Mouse (Mus musculus) embryonic facial prominence, embryonic 14.5 days (tissue): ENCODE measurements around the gene Tiam2. TPM values are rescaled to one million over a fixed set of nuclear protein-coding genes. Genes with fewer than 3 reads are reported as not detected.

Source experiments
- ATAC-seq: fragments of 200-750 bp; cut with Nextera tagmentation; 2 replicates; pipeline ENCODE4 v1.8.0; 2017; ENCODE audit warnings: low read depth, moderate number of reproducible peaks, moderate TSS enrichment
- DNase-seq: peaks from one replicate; pipeline ENCODE4 v3.0.0-alpha.2; 2015; ENCODE audit warnings: low spot score
- H3K27ac ChIP-seq: fragments of 300-500 bp; sonication (generic); replicated peaks from 2 replicates; pipeline ENCODE4 v1.5.1; 2014; ENCODE audit warnings: low read depth, mild to moderate bottlenecking, low read length, moderate library complexity
- H3K27me3 ChIP-seq: fragments of 300-500 bp; sonication (generic); replicated peaks from 2 replicates; pipeline ENCODE4 v1.6.1; 2014; ENCODE audit warnings: low read length; ENCODE audit not compliant: control insufficient read depth, insufficient read depth
- H3K36me3 ChIP-seq: fragments of 300-500 bp; sonication (generic); 2 replicates; pipeline ENCODE4 v1.6.1; 2014; ENCODE audit warnings: low read length, mixed read lengths; ENCODE audit not compliant: control insufficient read depth, insufficient read depth
- H3K4me1 ChIP-seq: fragments of 300-500 bp; sonication (generic); 2 replicates; pipeline ENCODE4 v1.6.1; 2014; ENCODE audit warnings: antibody characterized with exemption, low read length; ENCODE audit not compliant: control insufficient read depth, insufficient read depth
- H3K4me2 ChIP-seq: fragments of 300-500 bp; sonication (generic); 2 replicates; pipeline ENCODE4 v1.6.1; 2014; ENCODE audit warnings: low read depth, mild to moderate bottlenecking, low read length, moderate library complexity, mixed read lengths
- H3K4me3 ChIP-seq: fragments of 300-500 bp; sonication (generic); 2 replicates; pipeline ENCODE4 v1.5.1; 2014; ENCODE audit warnings: low read depth, mild to moderate bottlenecking, low read length
- H3K9ac ChIP-seq: fragments of 300-500 bp; sonication (generic); 2 replicates; pipeline ENCODE4 v1.6.1; 2014; ENCODE audit warnings: low read depth, mild to moderate bottlenecking, low read length, moderate library complexity, mixed read lengths
- H3K9me3 ChIP-seq: fragments of 300-500 bp; sonication (generic); 2 replicates; pipeline ENCODE4 v1.6.1; 2016; ENCODE audit warnings: low read length; ENCODE audit not compliant: control insufficient read depth
- WGBS: fragments of 180-500 bp; shearing (Covaris S2); extraction: QIAGEN DNeasy Blood & Tissue Kit; methylation state at CpG from one replicate; pipeline ENCODE4 v1.1.7; 2014; 5-methylcytosine and 5-hydroxymethylcytosine counted together
- polyA plus RNA-seq: library from polyadenylated mRNA; unstranded; fragments of >200 nt; fragmentation: Nextera tagmentation; extraction: Ambion mirVana; gene quantifications from 2 replicates; pipeline ENCODE4 v1.2.1, GENCODE M21; 2014

The Tiam2 gene
- 19.3 and 19.9 TPM in 2 replicates for polyA plus RNA-seq

DNA sequence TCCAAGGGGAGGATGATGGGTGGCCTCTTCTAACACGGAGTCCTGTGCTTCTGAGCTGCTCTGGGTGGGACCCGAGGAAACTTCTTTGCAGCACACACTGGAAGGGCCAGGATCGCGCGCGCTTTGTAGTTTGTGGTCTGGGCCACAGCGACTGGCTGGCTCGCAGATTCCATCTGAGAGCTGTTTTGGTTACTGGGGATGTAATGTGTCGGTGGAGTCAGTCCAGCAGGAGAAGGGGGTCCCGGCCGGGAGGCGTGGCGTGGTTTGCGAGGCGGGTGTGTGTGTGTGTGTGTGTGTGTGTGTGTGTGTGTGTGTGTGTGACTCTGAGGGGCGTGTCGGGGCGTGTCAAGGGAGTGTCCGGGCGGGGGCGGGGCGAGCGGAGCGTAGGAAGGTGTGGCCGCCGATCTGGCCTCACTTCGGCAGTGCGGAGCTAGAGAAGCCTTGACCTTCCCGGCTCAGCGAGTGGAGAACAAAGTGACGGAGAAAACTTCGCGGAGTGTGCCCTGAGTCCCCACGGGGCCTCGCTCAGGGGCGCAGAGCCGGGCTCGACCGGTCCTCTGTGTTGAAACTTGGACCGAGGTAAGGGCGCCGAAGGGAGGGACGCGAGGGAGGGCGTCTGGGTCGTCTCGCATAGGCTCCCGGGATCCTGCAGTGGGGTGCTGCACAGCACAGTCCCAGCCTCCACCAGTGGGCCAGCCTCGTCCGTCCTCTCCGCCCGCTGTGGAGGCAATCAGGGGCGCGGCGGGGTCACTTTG is at the start of gene Tiam2:
TSS of gene Tiam2 (plus strand) at position 426 of the 755 bp plus-strand sequence.
- Histone ChIP-seq H3K27me3 (no peaks in the 10 kb centered on the region), H3K9me3 (no peaks in the 10 kb centered on the region), H3K27ac (peak within 1 kb of the TSS; percentile 84), H3K4me2 (peak within 1 kb of the TSS; percentile 87), H3K9ac (peak within 1 kb of the TSS; percentile 76), H3K4me3 (peak within 1 kb of the TSS; percentile 73), H3K4me1 (peaks cover 24% of the 10 kb centered on the region), H3K36me3 (no peaks in the 10 kb centered on the region)
- WGBS, result under 1% methylated on average over 15 of the region's 55 CpGs
- ATAC-seq (peak; percentile 87), DNase-seq (peak; percentile 86)

DNA sequence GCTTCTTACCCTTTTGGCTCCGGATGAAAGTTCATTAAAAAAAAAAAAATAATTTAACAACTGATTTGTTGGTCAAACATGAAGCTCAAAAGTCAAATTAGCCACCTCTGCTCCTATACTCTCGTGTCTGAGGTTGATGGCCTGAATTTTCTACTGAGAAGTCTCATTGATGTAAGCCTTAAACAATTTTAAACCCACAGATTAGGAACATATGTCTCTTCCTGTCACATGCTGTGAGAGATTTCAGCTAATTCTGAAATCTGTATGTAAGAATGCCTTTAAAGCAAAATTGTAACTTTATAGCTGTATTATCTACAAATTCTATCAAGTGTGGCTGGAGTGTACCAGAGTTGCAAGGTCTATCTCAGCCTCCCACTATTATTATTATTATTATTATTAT is 46.1 kb upstream of the Tiam2 start:
- no peak overlapping the region for H3K4me3 ChIP-seq
- no peaks in the 10 kb centered on the region for H3K9me3 ChIP-seq
- 21% methylated on average over 2 of the region's 2 CpGs for WGBS
- no peaks in the 10 kb centered on the region for H3K27me3 ChIP-seq
- H3K4me2 ChIP-seq, result no peak overlapping the region
- peaks cover 43% of the 10 kb centered on the region for H3K4me1 ChIP-seq
- H3K27ac ChIP-seq, result peak overlapping the region; percentile 85
- ATAC-seq (no peak), DNase-seq (peak; percentile 47)
- no peaks in the 10 kb centered on the region for H3K36me3 ChIP-seq
- no peak overlapping the region for H3K9ac ChIP-seq

DNA sequence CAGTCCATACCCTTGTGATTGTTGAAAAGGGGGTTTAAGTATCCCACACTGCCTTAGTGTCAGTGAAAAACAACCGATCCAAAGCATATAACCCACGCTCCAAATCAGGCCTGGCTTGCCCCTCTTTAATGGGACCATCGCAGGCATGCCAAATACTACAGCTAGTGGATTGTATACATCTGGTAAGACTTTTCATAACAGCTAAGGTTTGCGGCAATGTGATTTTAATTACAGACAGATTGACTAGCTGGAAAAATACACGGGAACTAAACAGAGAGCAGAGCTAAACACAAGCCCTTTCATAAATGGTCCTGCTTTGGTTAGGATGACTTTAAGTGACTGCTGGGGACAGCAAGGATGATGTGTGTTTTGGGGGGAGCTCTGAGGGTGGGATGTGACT is 44.4 kb upstream of the Tiam2 start:
- Histone ChIP-seq H3K4me1 (peaks cover 45% of the 10 kb centered on the region), H3K27me3 (no peaks in the 10 kb centered on the region), H3K9me3 (no peaks in the 10 kb centered on the region), H3K4me2 (peak overlapping the region; percentile 21; the same call in 1 of the 2 replicates), H3K9ac (no peak overlapping the region), H3K4me3 (no peak overlapping the region), H3K27ac (peak overlapping the region; percentile 85), H3K36me3 (no peaks in the 10 kb centered on the region)
- DNase-seq (peak; percentile 90), ATAC-seq (peak; percentile 74)
- whole genome bisulfite sequencing, result 23% methylated on average over 5 of the region's 5 CpGs

- no peak overlapping the region for H3K9ac ChIP-seq
- 17% methylated on average over 7 of the region's 8 CpGs for WGBS
- ATAC-seq (peak; percentile 31; the same call in 1 of the 2 replicates), DNase-seq (peak; percentile 75)
- H3K4me3 ChIP-seq, result no peak overlapping the region
- peak overlapping the region; percentile 85 for H3K27ac ChIP-seq
- H3K9me3 ChIP-seq, result no peaks in the 10 kb centered on the region
- H3K36me3 ChIP-seq, result no peaks in the 10 kb centered on the region
- no peaks in the 10 kb centered on the region for H3K27me3 ChIP-seq
- H3K4me1 ChIP-seq, result peaks cover 35% of the 10 kb centered on the region
- H3K4me2 ChIP-seq, result no peak overlapping the region
Measured at GRCm38 (mm10) chr17:3285030-3285671, 41.2 kb upstream of the Tiam2 start.

DNA sequence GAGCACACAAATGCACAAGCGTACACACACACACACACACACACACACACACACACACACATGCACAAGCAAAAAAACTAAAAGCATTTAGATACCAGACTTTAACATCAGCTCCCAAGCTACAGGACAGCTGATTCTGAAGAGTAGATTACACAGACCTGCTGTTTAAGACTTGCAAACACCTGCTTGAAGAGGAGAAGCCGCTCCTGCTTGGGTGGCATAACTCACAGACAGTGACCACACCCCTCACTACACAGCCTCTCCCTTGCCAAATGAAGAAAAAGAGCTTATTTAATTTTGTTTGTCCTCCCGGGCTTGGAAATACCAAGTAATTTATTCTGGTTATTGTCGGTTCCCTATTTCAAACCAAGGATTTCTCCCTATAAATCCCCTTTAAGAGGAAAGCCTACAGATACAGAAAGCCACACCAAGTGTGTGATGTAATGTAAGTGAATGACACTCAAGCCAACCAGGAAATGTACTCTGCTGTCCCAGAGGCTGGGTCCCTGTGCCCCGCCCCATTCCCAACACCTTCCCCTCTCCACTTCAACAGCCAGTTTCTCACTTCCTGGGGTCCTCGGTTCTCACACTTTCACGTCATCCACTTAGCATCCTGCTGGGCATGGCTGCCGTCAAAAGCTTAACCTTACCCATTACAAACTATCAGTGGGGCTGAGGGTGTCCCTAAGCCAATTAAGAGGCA is 40.1 kb upstream of the Tiam2 start:
- H3K9ac ChIP-seq, result no peak overlapping the region
- no peak overlapping the region for H3K4me3 ChIP-seq
- no peaks in the 10 kb centered on the region for H3K9me3 ChIP-seq
- no peaks in the 10 kb centered on the region for H3K36me3 ChIP-seq
- DNase-seq (no peak), ATAC-seq (no peak)
- peaks cover 25% of the 10 kb centered on the region for H3K4me1 ChIP-seq
- 69% methylated on average over 8 of the region's 8 CpGs for WGBS
- H3K27ac ChIP-seq, result no peak overlapping the region; the same call in 1 of the 2 replicates
- no peaks in the 10 kb centered on the region for H3K27me3 ChIP-seq
- no peak overlapping the region for H3K4me2 ChIP-seq

GRCm38 (mm10) chr17:3288341-3288740 is 38.0 kb upstream of the Tiam2 start:
- H3K36me3 ChIP-seq, result peaks cover 5% of the 10 kb centered on the region; the same call in 1 of the 2 replicates
- no peak overlapping the region for H3K9ac ChIP-seq
- H3K4me2 ChIP-seq, result no peak overlapping the region
- ATAC-seq (peak; percentile 20; the same call in 1 of the 2 replicates), DNase-seq (peak; percentile 52)
- peaks cover 7% of the 10 kb centered on the region; the same call in 1 of the 2 replicates for H3K4me1 ChIP-seq
- H3K4me3 ChIP-seq, result no peak overlapping the region
- H3K27ac ChIP-seq, result no peak overlapping the region
- WGBS, result 23% methylated on average over 6 of the region's 6 CpGs
- no peaks in the 10 kb centered on the region for H3K27me3 ChIP-seq
- no peaks in the 10 kb centered on the region for H3K9me3 ChIP-seq

DNA sequence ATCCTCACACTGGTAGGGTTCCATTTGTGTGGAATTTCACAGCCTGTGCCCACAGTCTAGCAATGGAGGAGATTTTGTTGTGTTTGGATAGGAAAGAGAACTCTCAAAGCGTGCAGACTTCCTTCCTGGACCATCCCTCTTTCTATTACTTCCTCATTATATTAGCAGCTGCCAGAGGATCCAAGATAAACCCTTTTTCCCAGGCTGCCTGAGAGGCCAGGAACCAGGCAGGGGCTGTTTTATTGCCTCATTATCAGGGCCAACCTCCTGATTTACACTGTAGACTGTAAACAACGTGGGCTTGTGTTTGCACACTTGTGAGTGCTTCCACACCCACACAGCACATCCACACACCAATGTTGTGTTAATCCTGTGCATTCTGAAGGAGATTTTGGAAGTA is 31.3 kb upstream of the Tiam2 start:
- Histone ChIP-seq H3K9ac (no peak overlapping the region), H3K27me3 (no peaks in the 10 kb centered on the region), H3K4me1 (no peaks in the 10 kb centered on the region), H3K4me3 (no peak overlapping the region), H3K4me2 (no peak overlapping the region), H3K27ac (no peak overlapping the region), H3K36me3 (peaks cover 5% of the 10 kb centered on the region; the same call in 1 of the 2 replicates), H3K9me3 (no peaks in the 10 kb centered on the region)
- DNase-seq (no peak), ATAC-seq (no peak)
- WGBS, result 60% methylated on average over 2 of the region's 2 CpGs

DNA sequence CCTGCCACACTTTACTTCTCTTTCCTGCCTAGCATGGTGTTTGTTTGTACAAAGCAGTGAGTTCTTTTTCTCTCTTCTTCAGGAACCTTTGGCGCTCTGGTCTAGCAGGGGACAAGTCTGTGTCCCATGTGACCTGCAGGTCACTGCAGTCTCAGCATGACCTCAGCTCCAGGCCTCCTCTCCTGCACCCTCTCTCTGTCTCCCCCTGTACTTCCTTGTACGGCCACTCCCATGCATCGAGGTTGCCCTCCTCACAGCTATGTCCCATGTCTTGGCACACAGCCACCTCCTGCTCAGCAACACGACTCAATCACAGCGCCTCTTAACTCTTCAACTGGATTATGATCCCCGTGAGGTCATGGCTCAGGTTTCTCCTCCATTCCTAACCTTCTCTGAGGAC is 26.9 kb upstream of the Tiam2 start:
- no peaks in the 10 kb centered on the region for H3K4me1 ChIP-seq
- DNase-seq (no peak), ATAC-seq (no peak)
- no peak overlapping the region for H3K9ac ChIP-seq
- H3K9me3 ChIP-seq, result no peaks in the 10 kb centered on the region
- no peak overlapping the region for H3K4me3 ChIP-seq
- H3K36me3 ChIP-seq, result 0 out of 2 replicates have a peak, but pooled peaks cover 4% of the 10 kb centered on the region
- no peaks in the 10 kb centered on the region for H3K27me3 ChIP-seq
- no peak overlapping the region for H3K4me2 ChIP-seq
- no peak overlapping the region for H3K27ac ChIP-seq
- 70% methylated on average over 6 of the region's 6 CpGs for WGBS
